Mouse (Mus musculus): ENCODE results near the gene F2r. TPM values are rescaled to one million over a fixed set of nuclear protein-coding genes. Genes with fewer than 3 reads are reported as not detected.
A peak's percentile ranks its signal among the peaks of the same experiment; 100 is the strongest.

The F2r gene
- polyA plus RNA-seq, 1 experiment from 2014 or later = 171 TPM

GRCm38 (mm10) chr13:95623042-95623441 lies 4.8 kb upstream of the F2r start:
- H3K4me2 ChIP-seq = no peak overlapping the region
- H3K4me1 ChIP-seq (ENCODE audit: control insufficient read depth, insufficient read depth, low read length) = peaks cover 3% of the 10 kb centered on the region; the same call in 1 of the 2 replicates
- H3K27ac ChIP-seq (ENCODE audit: low read depth, low read length) = no peak overlapping the region
- H3K9me3 ChIP-seq (replicated peaks; ENCODE audit: control insufficient read depth, low read length) = no peaks in the 10 kb centered on the region
- no peaks in the 10 kb centered on the region for H3K27me3 ChIP-seq (ENCODE audit: control insufficient read depth, insufficient read depth, low read length)
- 73% methylated on average over 3 of the region's 3 CpGs for WGBS (ENCODE audit: insufficient replicate concordance)
- no peak overlapping the region for H3K4me3 ChIP-seq (ENCODE audit: low read depth, low read length)
- H3K36me3 ChIP-seq (ENCODE audit: control insufficient read depth, insufficient read depth, low read length) = no peaks in the 10 kb centered on the region
- ATAC-seq (replicated peaks; ENCODE audit: insufficient number of reproducible peaks, low FRiP score, low TSS enrichment) = no peak
- H3K9ac ChIP-seq (ENCODE audit: low read depth, low read length) = no peak overlapping the region

GRCm38 (mm10) chr13:95621563-95621962 lies 3.3 kb upstream of the F2r start:
- Histone ChIP-seq H3K4me1 (ENCODE audit: control insufficient read depth, insufficient read depth, low read length) (peaks cover 6% of the 10 kb centered on the region; the same call in 1 of the 2 replicates), H3K9me3 (replicated peaks; ENCODE audit: control insufficient read depth, low read length) (no peaks in the 10 kb centered on the region), H3K4me2 (no peak overlapping the region), H3K27me3 (ENCODE audit: control insufficient read depth, insufficient read depth, low read length) (no peaks in the 10 kb centered on the region), H3K36me3 (ENCODE audit: control insufficient read depth, insufficient read depth, low read length) (no peaks in the 10 kb centered on the region), H3K9ac (ENCODE audit: low read depth, low read length) (no peak overlapping the region), H3K27ac (ENCODE audit: low read depth, low read length) (no peak overlapping the region), H3K4me3 (ENCODE audit: low read depth, low read length) (no peak overlapping the region)
- no peak for ATAC-seq (replicated peaks; ENCODE audit: insufficient number of reproducible peaks, low FRiP score, low TSS enrichment)
- WGBS (ENCODE audit: insufficient replicate concordance) = 55% methylated on average over 3 of the region's 3 CpGs

GRCm38 (mm10) chr13:95618859-95619258 lies 572 bp upstream of the F2r start:
- peak overlapping the region; percentile 96 for H3K9ac ChIP-seq (ENCODE audit: low read depth, low read length)
- H3K27ac ChIP-seq (ENCODE audit: low read depth, low read length) = peak overlapping the region; percentile 93
- ATAC-seq (replicated peaks; ENCODE audit: insufficient number of reproducible peaks, low FRiP score, low TSS enrichment) = no peak
- 7% methylated on average over 13 of the region's 13 CpGs for WGBS (ENCODE audit: insufficient replicate concordance)
- H3K4me1 ChIP-seq (ENCODE audit: control insufficient read depth, insufficient read depth, low read length) = peaks cover 31% of the 10 kb centered on the region
- H3K4me3 ChIP-seq (ENCODE audit: low read depth, low read length) = peak overlapping the region; percentile 85
- no peaks in the 10 kb centered on the region for H3K27me3 ChIP-seq (ENCODE audit: control insufficient read depth, insufficient read depth, low read length)
- H3K9me3 ChIP-seq (replicated peaks; ENCODE audit: control insufficient read depth, low read length) = no peaks in the 10 kb centered on the region
- no peaks in the 10 kb centered on the region for H3K36me3 ChIP-seq (ENCODE audit: control insufficient read depth, insufficient read depth, low read length)
- peak overlapping the region; percentile 89 for H3K4me2 ChIP-seq

- WGBS (ENCODE audit: insufficient replicate concordance) = under 1% methylated on average over 21 of the region's 21 CpGs
- Histone ChIP-seq H3K9me3 (replicated peaks; ENCODE audit: control insufficient read depth, low read length) (no peaks in the 10 kb centered on the region), H3K36me3 (ENCODE audit: control insufficient read depth, insufficient read depth, low read length) (no peaks in the 10 kb centered on the region), H3K27me3 (ENCODE audit: control insufficient read depth, insufficient read depth, low read length) (no peaks in the 10 kb centered on the region), H3K4me2 (peak overlapping the region; percentile 89), H3K9ac (ENCODE audit: low read depth, low read length) (peak overlapping the region; percentile 96), H3K27ac (ENCODE audit: low read depth, low read length) (peak overlapping the region; percentile 93), H3K4me3 (ENCODE audit: low read depth, low read length) (peak overlapping the region; percentile 85), H3K4me1 (ENCODE audit: control insufficient read depth, insufficient read depth, low read length) (peaks cover 33% of the 10 kb centered on the region)
- ATAC-seq (replicated peaks; ENCODE audit: insufficient number of reproducible peaks, low FRiP score, low TSS enrichment) = peak; percentile 37; the same call in 1 of the 2 replicates
Observed at GRCm38 (mm10) chr13:95617671-95618171, 566 bp downstream of the F2r start.

- ATAC-seq (replicated peaks; ENCODE audit: insufficient number of reproducible peaks, low FRiP score, low TSS enrichment) = no peak
- Histone ChIP-seq H3K4me3 (ENCODE audit: low read depth, low read length) (peak overlapping the region; percentile 85), H3K9me3 (replicated peaks; ENCODE audit: control insufficient read depth, low read length) (no peaks in the 10 kb centered on the region), H3K4me2 (peak overlapping the region; percentile 89), H3K36me3 (ENCODE audit: control insufficient read depth, insufficient read depth, low read length) (peaks cover 1% of the 10 kb centered on the region), H3K27me3 (ENCODE audit: control insufficient read depth, insufficient read depth, low read length) (no peaks in the 10 kb centered on the region), H3K9ac (ENCODE audit: low read depth, low read length) (peak overlapping the region; percentile 96), H3K27ac (ENCODE audit: low read depth, low read length) (peak overlapping the region; percentile 84), H3K4me1 (ENCODE audit: control insufficient read depth, insufficient read depth, low read length) (peaks cover 36% of the 10 kb centered on the region)
- WGBS (ENCODE audit: insufficient replicate concordance) = 4% methylated on average over 17 of the region's 17 CpGs
Observed at GRCm38 (mm10) chr13:95617082-95617670, 1.1 kb downstream of the F2r start.

GRCm38 (mm10) chr13:95616512-95616911 lies 1.8 kb downstream of the F2r start:
- Histone ChIP-seq H3K27ac (ENCODE audit: low read depth, low read length) (peak overlapping the region; percentile 84), H3K9ac (ENCODE audit: low read depth, low read length) (peak overlapping the region; percentile 96), H3K4me2 (peak overlapping the region; percentile 89), H3K36me3 (ENCODE audit: control insufficient read depth, insufficient read depth, low read length) (peaks cover 6% of the 10 kb centered on the region), H3K4me1 (ENCODE audit: control insufficient read depth, insufficient read depth, low read length) (peaks cover 43% of the 10 kb centered on the region), H3K27me3 (ENCODE audit: control insufficient read depth, insufficient read depth, low read length) (no peaks in the 10 kb centered on the region), H3K4me3 (ENCODE audit: low read depth, low read length) (peak overlapping the region; percentile 85), H3K9me3 (replicated peaks; ENCODE audit: control insufficient read depth, low read length) (no peaks in the 10 kb centered on the region)
- ATAC-seq (replicated peaks; ENCODE audit: insufficient number of reproducible peaks, low FRiP score, low TSS enrichment) = no peak
- 15% methylated on average over 11 of the region's 11 CpGs for WGBS (ENCODE audit: insufficient replicate concordance)

GRCm38 (mm10) chr13:95614757-95615156 lies 3.5 kb downstream of the F2r start:
- Histone ChIP-seq H3K27ac (ENCODE audit: low read depth, low read length) (0 out of 2 replicates have a peak overlapping the region, but pooled peaks have one; percentile 3), H3K4me3 (ENCODE audit: low read depth, low read length) (peak overlapping the region; percentile 85), H3K4me1 (ENCODE audit: control insufficient read depth, insufficient read depth, low read length) (peaks cover 54% of the 10 kb centered on the region), H3K9ac (ENCODE audit: low read depth, low read length) (peak overlapping the region; percentile 67), H3K9me3 (replicated peaks; ENCODE audit: control insufficient read depth, low read length) (no peaks in the 10 kb centered on the region), H3K27me3 (ENCODE audit: control insufficient read depth, insufficient read depth, low read length) (no peaks in the 10 kb centered on the region), H3K4me2 (peak overlapping the region; percentile 89), H3K36me3 (ENCODE audit: control insufficient read depth, insufficient read depth, low read length) (peaks cover 9% of the 10 kb centered on the region)
- WGBS (ENCODE audit: insufficient replicate concordance) = 55% methylated on average over 6 of the region's 6 CpGs
- ATAC-seq (replicated peaks; ENCODE audit: insufficient number of reproducible peaks, low FRiP score, low TSS enrichment) = no peak

GRCm38 (mm10) chr13:95612243-95612642 lies 6.0 kb downstream of the F2r start:
- Histone ChIP-seq H3K27ac (ENCODE audit: low read depth, low read length) (no peak overlapping the region), H3K36me3 (ENCODE audit: control insufficient read depth, insufficient read depth, low read length) (peaks cover 9% of the 10 kb centered on the region), H3K27me3 (ENCODE audit: control insufficient read depth, insufficient read depth, low read length) (no peaks in the 10 kb centered on the region), H3K4me3 (ENCODE audit: low read depth, low read length) (no peak overlapping the region), H3K4me1 (ENCODE audit: control insufficient read depth, insufficient read depth, low read length) (peaks cover 54% of the 10 kb centered on the region), H3K9me3 (replicated peaks; ENCODE audit: control insufficient read depth, low read length) (no peaks in the 10 kb centered on the region), H3K4me2 (no peak overlapping the region), H3K9ac (ENCODE audit: low read depth, low read length) (no peak overlapping the region; the same call in 1 of the 2 replicates)
- 76% methylated on average over 10 of the region's 10 CpGs for WGBS (ENCODE audit: insufficient replicate concordance)
- no peak for ATAC-seq (replicated peaks; ENCODE audit: insufficient number of reproducible peaks, low FRiP score, low TSS enrichment)

GRCm38 (mm10) chr13:95611752-95612151 lies 6.5 kb downstream of the F2r start:
- Histone ChIP-seq H3K36me3 (ENCODE audit: control insufficient read depth, insufficient read depth, low read length) (peaks cover 9% of the 10 kb centered on the region), H3K27me3 (ENCODE audit: control insufficient read depth, insufficient read depth, low read length) (no peaks in the 10 kb centered on the region), H3K9ac (ENCODE audit: low read depth, low read length) (no peak overlapping the region; the same call in 1 of the 2 replicates), H3K27ac (ENCODE audit: low read depth, low read length) (peak overlapping the region; percentile 84; the same call in 1 of the 2 replicates), H3K4me2 (no peak overlapping the region), H3K9me3 (replicated peaks; ENCODE audit: control insufficient read depth, low read length) (no peaks in the 10 kb centered on the region), H3K4me1 (ENCODE audit: control insufficient read depth, insufficient read depth, low read length) (peaks cover 57% of the 10 kb centered on the region), H3K4me3 (ENCODE audit: low read depth, low read length) (no peak overlapping the region)
- 67% methylated on average over 4 of the region's 4 CpGs for WGBS (ENCODE audit: insufficient replicate concordance)
- no peak for ATAC-seq (replicated peaks; ENCODE audit: insufficient number of reproducible peaks, low FRiP score, low TSS enrichment)
